Mouse (Mus musculus) cerebral cortex, adult 2 months (tissue): ENCODE results near the gene Il3.

Experiments used
- WGBS: fragments of 180-500 bp; shearing (Covaris S2); methylation state at CpG from one replicate; pipeline ENCODE4 v1.1.7; 2018; 5-methylcytosine and 5-hydroxymethylcytosine counted together

The Il3 gene

GRCm38 (mm10) chr11:54216091-54216490 lies 51.0 kb downstream of the Il3 start:
- WGBS, result 88% methylated on average over 6 of the region's 6 CpGs
